Mouse (Mus musculus): ENCODE data around the gene Ier5. TPM values are rescaled to one million over a fixed set of nuclear protein-coding genes. Genes with fewer than 3 reads are reported as not detected.

Ier5 gene
- polyA plus RNA-seq, 1 experiment: 33.6 TPM

- H3K4me3 ChIP-seq (replicated peaks): peak overlapping the region; percentile 93
- H3K4me1 ChIP-seq: peaks cover 74% of the 10 kb centered on the region
- H3K27me3 ChIP-seq (replicated peaks): peaks cover 5% of the 10 kb centered on the region
- no peak for TF ChIP-seq GATA1 (IDR thresholded peaks at IDR 0.05; ENCODE audit: borderline replicate concordance, low read length)
- no peak for TF ChIP-seq FLI1 (IDR thresholded peaks at IDR 0.05; ENCODE audit: low read length)
- no peaks in the 10 kb centered on the region for H3K36me3 ChIP-seq (replicated peaks; ENCODE audit: low read length)
- H3K9me3 ChIP-seq: no peaks in the 10 kb centered on the region
These were observed 15.9 kb downstream of the Ier5 start for GRCm38 (mm10) chr1:155083271-155084265.

DNA sequence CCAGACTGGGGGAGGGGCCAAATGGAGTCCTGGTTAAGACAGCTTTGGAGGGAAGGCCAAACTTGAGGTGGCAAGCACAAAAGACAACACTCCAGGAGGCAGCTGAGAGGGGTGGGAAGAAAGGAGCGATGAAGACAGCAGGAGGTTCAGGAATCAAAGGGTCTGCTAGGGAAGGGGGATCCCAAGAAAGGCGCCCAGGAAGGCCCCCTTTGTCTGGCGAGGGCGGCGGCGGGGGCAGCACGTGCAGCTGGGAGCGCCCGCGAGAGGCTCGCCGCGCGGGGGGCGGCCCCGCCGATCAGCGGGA, 16.5 kb downstream of the Ier5 start:
- TF ChIP-seq GATA1 (IDR thresholded peaks at IDR 0.05; ENCODE audit: borderline replicate concordance, low read length): no peak
- no peak for TF ChIP-seq FLI1 (IDR thresholded peaks at IDR 0.05; ENCODE audit: low read length)
- H3K4me1 ChIP-seq: peaks cover 69% of the 10 kb centered on the region
- no peaks in the 10 kb centered on the region for H3K9me3 ChIP-seq
- H3K4me3 ChIP-seq (replicated peaks): peak overlapping the region; percentile 93
- no peaks in the 10 kb centered on the region for H3K36me3 ChIP-seq (replicated peaks; ENCODE audit: low read length)
- peaks cover 5% of the 10 kb centered on the region for H3K27me3 ChIP-seq (replicated peaks)

- Histone ChIP-seq H3K27me3 (replicated peaks) (peaks cover 5% of the 10 kb centered on the region), H3K9me3 (no peaks in the 10 kb centered on the region), H3K4me1 (peaks cover 69% of the 10 kb centered on the region), H3K4me3 (replicated peaks) (peak overlapping the region; percentile 93), H3K36me3 (replicated peaks; ENCODE audit: low read length) (no peaks in the 10 kb centered on the region)
- TF ChIP-seq GATA1 (IDR thresholded peaks at IDR 0.05; ENCODE audit: borderline replicate concordance, low read length) (no peak), FLI1 (IDR thresholded peaks at IDR 0.05; ENCODE audit: low read length) (no peak)
These were observed 17.1 kb downstream of the Ier5 start for GRCm38 (mm10) chr1:155082158-155082964.

GRCm38 (mm10) chr1:155077675-155078074, 21.8 kb downstream of the Ier5 start:
- Histone ChIP-seq H3K9me3 (no peaks in the 10 kb centered on the region), H3K4me3 (replicated peaks) (no peak overlapping the region), H3K4me1 (peaks cover 54% of the 10 kb centered on the region), H3K36me3 (replicated peaks; ENCODE audit: low read length) (no peaks in the 10 kb centered on the region), H3K27me3 (replicated peaks) (peaks cover 27% of the 10 kb centered on the region)
- TF ChIP-seq GATA1 (IDR thresholded peaks at IDR 0.05; ENCODE audit: borderline replicate concordance, low read length) (no peak), FLI1 (IDR thresholded peaks at IDR 0.05; ENCODE audit: low read length) (no peak)

- Histone ChIP-seq H3K4me1 (peaks cover 51% of the 10 kb centered on the region), H3K36me3 (replicated peaks; ENCODE audit: low read length) (no peaks in the 10 kb centered on the region)
- TF ChIP-seq GATA1 (IDR thresholded peaks at IDR 0.05; ENCODE audit: borderline replicate concordance, low read length) (no peak), FLI1 (IDR thresholded peaks at IDR 0.05; ENCODE audit: low read length) (no peak)
These were observed 23.6 kb downstream of the Ier5 start for GRCm38 (mm10) chr1:155075856-155076255.

GRCm38 (mm10) chr1:155074856-155075255, 24.6 kb downstream of the Ier5 start:
- H3K36me3 ChIP-seq (replicated peaks; ENCODE audit: low read length): no peaks in the 10 kb centered on the region
- H3K9me3 ChIP-seq: no peaks in the 10 kb centered on the region
- peaks cover 59% of the 10 kb centered on the region for H3K4me1 ChIP-seq
- no peak for TF ChIP-seq FLI1 (IDR thresholded peaks at IDR 0.05; ENCODE audit: low read length)
- no peak for TF ChIP-seq GATA1 (IDR thresholded peaks at IDR 0.05; ENCODE audit: borderline replicate concordance, low read length)
- peaks cover 27% of the 10 kb centered on the region for H3K27me3 ChIP-seq (replicated peaks)
- H3K4me3 ChIP-seq (replicated peaks): peak overlapping the region; percentile 63

More at GRCm38 (mm10) chr1:155075856-155076255, 23.6 kb downstream of the Ier5 start:
- H3K9me3 ChIP-seq: no peaks in the 10 kb centered on the region
- H3K4me3 ChIP-seq (replicated peaks): no peak overlapping the region
- H3K27me3 ChIP-seq (replicated peaks): peaks cover 30% of the 10 kb centered on the region

DNA sequence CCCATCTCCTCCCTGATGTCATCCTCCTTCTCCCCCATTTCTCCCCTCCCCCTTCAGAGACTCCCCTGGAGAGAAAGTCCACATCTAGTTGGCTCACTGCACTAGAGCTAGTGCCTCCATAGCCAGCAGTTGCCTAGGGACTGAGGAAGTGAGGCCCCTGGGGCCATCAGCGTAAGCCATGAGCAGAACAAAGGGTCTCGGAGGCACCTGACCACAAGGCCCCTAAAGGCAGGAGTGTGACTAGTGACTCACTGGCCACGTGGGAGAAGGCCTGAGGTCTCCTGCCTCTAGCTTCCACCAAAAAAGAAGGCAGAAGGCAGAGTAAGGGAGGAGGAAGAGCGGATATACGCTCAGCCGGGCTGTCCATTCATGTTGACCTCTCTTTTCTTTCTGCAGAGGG, 25.5 kb downstream of the Ier5 start:
- Histone ChIP-seq H3K4me3 (replicated peaks) (no peak overlapping the region), H3K4me1 (peaks cover 68% of the 10 kb centered on the region), H3K9me3 (no peaks in the 10 kb centered on the region), H3K27me3 (replicated peaks) (peaks cover 24% of the 10 kb centered on the region), H3K36me3 (replicated peaks; ENCODE audit: low read length) (no peaks in the 10 kb centered on the region)
- TF ChIP-seq GATA1 (IDR thresholded peaks at IDR 0.05; ENCODE audit: borderline replicate concordance, low read length) (no peak), FLI1 (IDR thresholded peaks at IDR 0.05; ENCODE audit: low read length) (no peak)

GRCm38 (mm10) chr1:155073133-155073532, 26.3 kb downstream of the Ier5 start:
- peaks cover 24% of the 10 kb centered on the region for H3K27me3 ChIP-seq (replicated peaks)
- no peak for TF ChIP-seq GATA1 (IDR thresholded peaks at IDR 0.05; ENCODE audit: borderline replicate concordance, low read length)
- TF ChIP-seq FLI1 (IDR thresholded peaks at IDR 0.05; ENCODE audit: low read length): no peak
- no peak overlapping the region for H3K4me3 ChIP-seq (replicated peaks)
- no peaks in the 10 kb centered on the region for H3K36me3 ChIP-seq (replicated peaks; ENCODE audit: low read length)
- H3K4me1 ChIP-seq: peaks cover 76% of the 10 kb centered on the region
- H3K9me3 ChIP-seq: 0 out of 2 replicates have a peak, but pooled peaks cover 7% of the 10 kb centered on the region

DNA sequence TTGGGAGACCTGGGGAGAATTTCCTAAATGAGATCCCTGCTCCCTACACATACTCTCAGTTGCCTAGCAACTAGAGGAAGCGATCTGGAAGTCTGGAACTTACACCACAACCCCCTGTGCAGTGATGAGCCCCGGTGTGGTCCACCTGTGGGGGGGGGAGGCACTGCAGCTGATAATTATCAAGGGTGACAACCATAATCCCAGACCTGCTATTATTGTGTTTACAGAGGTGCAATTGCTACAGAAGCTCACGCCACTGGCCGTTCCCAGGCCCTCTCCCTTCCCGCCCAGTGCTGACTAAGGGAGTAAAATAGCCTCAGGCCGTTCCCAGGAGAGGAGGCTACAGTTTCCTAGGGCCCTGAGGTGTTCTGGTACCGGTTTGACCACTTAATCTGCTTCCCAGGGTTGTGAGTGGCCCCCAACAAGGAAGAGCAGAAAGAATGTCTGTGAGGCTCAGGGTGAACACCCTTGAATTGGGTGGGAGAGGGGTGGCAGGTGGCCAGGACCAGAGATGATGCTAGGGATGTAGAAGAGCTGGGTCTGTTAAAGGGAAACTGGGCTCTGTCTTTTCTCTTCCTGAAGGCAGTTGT, 28.1 kb downstream of the Ier5 start:
- H3K4me3 ChIP-seq (replicated peaks): no peak overlapping the region
- peaks cover 24% of the 10 kb centered on the region for H3K27me3 ChIP-seq (replicated peaks)
- H3K36me3 ChIP-seq (replicated peaks; ENCODE audit: low read length): no peaks in the 10 kb centered on the region
- TF ChIP-seq GATA1 (IDR thresholded peaks at IDR 0.05; ENCODE audit: borderline replicate concordance, low read length) (no peak), FLI1 (IDR thresholded peaks at IDR 0.05; ENCODE audit: low read length) (no peak)
- H3K4me1 ChIP-seq: peaks cover 73% of the 10 kb centered on the region
- H3K9me3 ChIP-seq: 0 out of 2 replicates have a peak, but pooled peaks cover 7% of the 10 kb centered on the region

Measured in megakaryocyte, embryonic 14.5 days (primary cell).